Mouse (Mus musculus): Measurements from ENCODE around the gene Mtfr1l.
A peak's percentile ranks its signal among the peaks of the same experiment; 100 is the strongest.

Mtfr1l gene

DNA sequence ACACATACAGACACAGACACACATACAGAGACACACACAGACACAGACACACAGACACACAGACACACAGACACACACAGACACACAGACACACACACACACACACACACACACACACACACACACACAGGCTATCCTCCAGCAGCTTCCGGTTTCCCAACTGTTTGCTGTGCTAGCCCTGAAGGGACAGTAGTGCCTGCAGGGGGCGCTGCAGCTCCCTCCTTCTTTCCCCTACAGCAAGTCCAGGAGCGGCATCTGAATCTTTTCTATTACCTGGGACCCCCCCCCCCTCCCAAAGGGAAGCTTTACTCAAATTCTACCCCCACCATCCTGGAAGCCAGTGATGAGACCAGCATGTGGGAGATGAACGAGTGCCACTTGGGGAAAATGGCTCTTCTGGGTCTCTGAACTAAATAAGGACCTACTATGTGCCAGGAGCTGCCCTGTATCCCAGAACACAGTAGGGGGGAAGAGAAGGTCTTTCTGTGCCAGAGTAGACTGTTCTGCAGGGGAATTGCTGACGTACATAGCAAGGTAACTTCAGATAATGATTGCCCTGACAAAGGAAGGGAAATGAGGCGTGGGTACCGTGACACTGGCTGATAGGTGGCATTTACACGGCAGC is 20.9 kb upstream of the Mtfr1l start:
- DNase-seq: no peak

GRCm38 (mm10) chr4:134553631-134554030 is 18.4 kb upstream of the Mtfr1l start:
- no peak for DNase-seq

- no peak for DNase-seq
Observed at GRCm38 (mm10) chr4:134551494-134552316, 16.5 kb upstream of the Mtfr1l start, which contains the start of gene Selenon. TSS of gene Selenon (minus strand) at chr4:134552166.

- no peak for DNase-seq
Observed at GRCm38 (mm10) chr4:134549899-134550298, 14.7 kb upstream of the Mtfr1l start.

DNA sequence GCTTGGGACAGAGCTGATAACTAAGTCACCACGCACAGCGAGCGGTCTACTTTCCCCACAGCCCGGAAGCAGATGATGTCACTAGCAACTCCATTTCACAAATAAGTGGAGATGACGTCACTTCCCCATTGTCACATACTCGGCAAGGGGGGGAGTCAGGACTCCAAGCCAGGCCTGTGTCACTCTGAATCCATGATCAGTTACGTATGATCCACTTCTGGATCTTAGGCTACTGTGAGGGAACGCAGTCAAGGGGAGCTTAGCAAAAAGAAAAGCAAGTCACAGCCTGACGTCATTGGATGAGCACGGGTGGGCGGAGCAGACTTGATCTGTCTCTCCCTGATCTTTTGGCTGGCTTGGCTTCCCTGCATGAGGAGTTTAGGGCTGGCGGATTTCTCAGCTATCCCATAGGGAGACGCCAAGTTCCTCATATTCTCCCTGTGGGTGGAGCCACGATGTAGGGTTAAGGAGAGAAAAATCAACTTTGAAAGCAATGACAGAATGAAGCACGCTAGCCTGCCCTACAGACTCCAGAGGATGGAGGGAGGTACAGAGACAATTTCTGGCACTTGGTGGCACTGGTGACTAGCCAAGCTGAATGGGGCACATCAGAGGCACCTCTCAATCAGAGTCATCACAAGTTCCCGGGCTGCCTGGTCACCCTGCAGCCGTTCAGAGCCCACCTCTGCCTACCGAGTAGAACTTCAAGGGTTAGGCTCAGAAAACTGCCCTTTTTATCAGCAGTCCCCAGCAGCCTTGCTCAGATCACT is 13.2 kb upstream of the Mtfr1l start:
- DNase-seq: no peak

- DNase-seq: no peak
Observed at GRCm38 (mm10) chr4:134546814-134547705, 11.9 kb upstream of the Mtfr1l start.

GRCm38 (mm10) chr4:134543261-134543660 is 8.1 kb upstream of the Mtfr1l start:
- DNase-seq: peak; percentile 93

GRCm38 (mm10) chr4:134542726-134543125 is 7.5 kb upstream of the Mtfr1l start:
- no peak for DNase-seq

DNA sequence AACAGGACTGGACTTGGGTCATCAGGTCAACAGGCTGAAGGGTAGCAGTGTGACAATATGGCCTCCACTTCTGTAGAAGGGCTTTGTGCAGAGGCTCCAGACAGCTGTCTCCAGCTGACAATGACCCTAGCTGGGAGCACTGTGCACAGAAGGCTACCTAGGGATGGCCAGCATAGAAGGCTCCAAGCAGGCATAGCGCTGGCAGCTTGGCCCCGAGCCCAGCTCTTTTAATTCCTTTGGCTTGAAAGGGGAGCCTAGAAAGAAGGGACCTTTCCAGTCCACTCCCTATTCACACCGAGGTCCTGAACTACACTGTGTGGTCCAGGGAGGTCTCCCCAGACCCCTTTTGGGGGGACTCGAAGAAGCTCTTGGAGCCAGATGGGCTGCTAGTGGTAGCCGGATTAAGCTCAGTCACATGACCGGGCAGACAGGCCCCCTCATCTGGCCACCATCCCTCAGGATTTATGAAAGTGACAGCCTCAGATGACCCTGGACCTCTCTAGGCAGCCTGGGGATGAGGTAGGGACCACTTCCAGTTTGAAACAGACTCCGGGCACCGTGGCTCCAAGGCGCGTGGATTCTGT is 3.9 kb upstream of the Mtfr1l start:
- no peak for DNase-seq

DNA sequence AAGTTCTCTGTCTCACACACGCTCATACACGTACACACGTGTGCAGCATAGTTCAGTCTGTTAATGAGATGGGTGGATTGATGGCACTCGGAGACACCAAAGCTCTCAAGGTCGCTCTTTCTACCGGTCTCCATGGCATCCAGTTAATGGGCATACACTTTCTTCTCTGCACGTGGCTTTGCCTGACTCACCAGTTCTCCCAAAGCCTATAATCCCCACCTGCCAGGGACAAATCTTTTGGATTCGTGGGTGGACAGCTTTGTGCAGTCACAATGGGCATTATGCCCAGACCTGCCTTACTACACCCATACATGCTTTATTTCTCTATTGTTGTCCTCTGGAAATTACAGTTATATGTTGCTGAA is 582 bp upstream of the Mtfr1l start:
- DNase-seq: no peak

GRCm38 (mm10) chr4:134534124-134534886 is 882 bp downstream of the Mtfr1l start:
- peak; percentile 81 for DNase-seq

DNA sequence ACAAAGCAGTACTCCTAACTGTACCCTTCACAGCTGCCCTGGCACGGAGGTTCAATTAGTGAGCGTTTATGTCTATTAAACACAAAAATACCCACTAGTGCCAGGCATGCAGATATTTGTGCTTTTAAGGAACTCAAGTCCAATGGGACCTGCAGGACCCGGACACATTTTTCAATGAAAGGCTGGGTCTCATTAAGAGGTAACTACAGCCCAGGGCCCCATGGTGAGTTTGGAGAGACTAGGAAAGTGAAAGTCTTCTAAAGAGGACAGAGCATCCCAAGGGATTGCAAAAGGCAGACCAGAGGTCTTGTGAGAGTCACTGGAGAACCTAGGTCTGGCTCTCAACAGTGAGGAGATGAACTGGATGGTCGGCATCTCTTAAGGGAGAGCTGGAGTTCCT is 1.8 kb downstream of the Mtfr1l start:
- DNase-seq: no peak

- no peak for DNase-seq
Observed at GRCm38 (mm10) chr4:134532928-134533327, 2.3 kb downstream of the Mtfr1l start.

DNA sequence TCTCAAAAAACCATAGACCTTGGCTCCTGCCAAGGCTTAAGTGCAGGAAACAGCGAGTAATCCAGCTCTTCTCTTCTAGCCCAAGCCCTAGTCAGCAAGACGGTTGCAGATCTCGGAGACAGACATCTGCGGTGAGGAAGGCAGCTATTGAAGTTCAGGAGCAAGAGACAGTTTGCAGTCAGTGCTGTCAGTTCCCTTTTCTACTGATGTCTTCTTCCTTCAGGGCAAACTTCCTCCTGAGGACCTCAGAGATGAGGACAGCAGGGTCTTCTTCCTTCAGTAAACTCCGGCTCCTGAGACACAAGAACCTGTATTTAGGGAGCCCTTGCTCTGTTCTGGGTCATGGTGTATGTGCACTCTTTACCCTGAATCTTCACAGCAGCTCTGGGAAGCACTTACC is 9.0 kb downstream of the Mtfr1l start:
- no peak for DNase-seq

DNA sequence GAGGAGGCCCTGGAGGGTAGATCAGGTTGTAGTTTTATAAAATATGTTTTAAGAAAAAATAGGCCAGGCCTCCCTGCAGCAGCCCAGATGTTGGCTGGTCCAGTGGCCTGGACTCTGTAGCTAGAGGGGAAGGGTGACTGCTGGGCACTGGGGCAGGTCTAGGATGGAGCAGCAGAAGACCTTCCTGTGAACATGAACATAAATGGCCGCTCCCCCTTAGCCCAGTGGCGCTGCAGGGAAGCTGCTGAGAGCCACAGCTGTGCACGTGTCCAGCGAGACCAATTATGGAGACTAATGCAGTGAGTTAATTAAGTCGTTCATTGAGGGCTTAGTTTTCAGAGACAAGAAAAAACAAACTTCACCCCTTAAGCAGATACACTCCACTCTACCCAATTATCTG is 9.4 kb downstream of the Mtfr1l start:
- DNase-seq: no peak

- DNase-seq: no peak
Observed at GRCm38 (mm10) chr4:134523447-134523846, 11.7 kb downstream of the Mtfr1l start.

DNA sequence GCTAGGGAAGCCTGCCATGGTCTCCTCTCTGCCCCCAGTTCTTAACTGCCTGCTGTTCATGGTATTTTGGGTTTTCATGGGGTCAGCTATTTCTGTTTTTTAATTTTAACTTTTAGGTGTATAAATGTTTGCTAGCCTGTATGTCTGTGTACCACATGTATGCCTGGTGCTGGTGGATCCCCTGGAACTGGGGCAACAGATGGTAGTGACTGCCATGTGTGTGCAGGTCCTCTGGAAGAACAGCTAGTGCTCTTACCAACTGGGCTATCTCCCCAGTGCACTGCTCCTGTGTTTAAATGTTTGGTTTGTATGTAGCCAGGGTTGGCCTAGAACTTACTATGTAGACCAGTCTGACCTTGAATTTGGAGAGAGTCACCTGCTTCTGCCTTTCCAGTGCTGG is 15.9 kb downstream of the Mtfr1l start:
- DNase-seq: no peak

DNA sequence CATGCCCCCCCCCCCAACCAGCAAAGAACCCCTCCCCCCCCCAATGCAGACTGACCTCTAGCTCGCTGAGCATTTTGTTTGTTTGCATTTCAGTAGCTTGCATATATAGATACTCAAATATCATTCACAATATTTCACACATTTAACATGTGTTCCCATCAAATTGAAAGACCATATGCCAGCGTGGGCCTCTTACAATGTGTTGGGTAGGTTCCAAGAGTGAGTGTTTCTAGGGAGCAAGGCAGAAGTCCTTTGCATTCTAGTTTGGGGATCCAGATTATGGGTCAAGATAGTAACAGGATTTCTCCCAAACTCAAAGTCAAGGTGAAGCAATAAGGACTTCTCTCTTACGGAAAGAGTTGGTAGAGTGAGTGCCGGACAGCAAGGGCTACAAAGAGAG is 16.6 kb downstream of the Mtfr1l start:
- no peak for DNase-seq

- DNase-seq: no peak
Observed at GRCm38 (mm10) chr4:134517719-134518118, 17.5 kb downstream of the Mtfr1l start.

DNA sequence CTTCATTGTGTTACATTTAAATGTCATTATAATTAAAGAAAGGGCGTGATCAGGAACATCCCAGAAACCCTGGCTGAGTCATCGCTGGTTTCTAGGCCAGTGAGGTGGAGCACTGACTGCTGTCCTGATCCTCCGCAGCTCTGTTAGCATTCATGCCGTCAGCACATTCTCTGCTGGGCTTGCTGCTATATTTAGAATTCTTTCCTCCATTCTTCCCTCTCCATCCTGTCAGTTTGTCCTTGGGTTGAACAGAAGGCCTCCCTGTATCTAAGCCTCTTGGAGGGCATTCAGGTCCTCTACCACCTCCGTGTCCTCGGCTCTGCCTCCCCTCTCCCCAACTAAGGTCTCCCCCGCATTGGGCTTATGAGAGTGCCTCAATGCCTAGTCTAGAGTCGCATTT is 18.2 kb downstream of the Mtfr1l start:
- DNase-seq: no peak

DNA sequence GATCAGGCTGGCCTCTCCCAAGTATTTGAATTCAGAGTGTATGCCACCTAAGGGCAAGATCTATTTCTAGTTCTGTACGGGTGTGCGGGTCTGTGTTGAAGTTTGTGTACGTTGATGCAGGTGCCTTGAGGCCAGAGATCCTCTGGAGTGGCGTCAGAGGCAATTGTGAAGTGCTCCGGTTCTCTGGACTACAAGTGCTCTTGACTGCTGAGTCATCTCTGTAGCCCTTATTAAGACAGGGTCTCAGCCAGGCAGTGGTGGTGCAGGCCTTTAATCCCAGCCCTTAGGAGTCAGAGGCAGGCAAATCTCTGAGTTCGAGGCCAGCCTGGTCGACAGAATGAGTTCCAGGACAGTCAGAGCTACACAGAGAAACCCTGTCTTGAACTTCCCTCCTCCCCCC is 19.6 kb downstream of the Mtfr1l start:
- no peak for DNase-seq

Data from thymus, postnatal 25 days (tissue).